Mouse (Mus musculus) MEL (cell line): Measurements from ENCODE around the gene Ruvbl1. TPM values are rescaled to one million over a fixed set of nuclear protein-coding genes. Genes with fewer than 3 reads are reported as not detected.

Source experiments
- DNase-seq: peaks from one replicate; pipeline ENCODE4 v3.0.0; 2011; ENCODE audit warnings: low read depth, low spot score
- H3K27ac ChIP-seq: 2 replicates; pipeline ENCODE4 v1.5.1; 2012; ENCODE audit warnings: low read depth, mild to moderate bottlenecking, control low read depth, low read length, moderate library complexity; ENCODE audit not compliant: control insufficient read depth
- H3K27me3 ChIP-seq, 2 experiments: fragments of 150-350 bp in 1 of 2; sonication (generic) in 1 of 2; 2 replicates each; pipeline ENCODE4 v1.6.1; 2012; ENCODE audit warnings: low read length in 2 of 2, mild to moderate bottlenecking in 2 of 2, improper control_type of control experiment in 1 of 2, moderate library complexity in 1 of 2; ENCODE audit not compliant: insufficient read depth in 2 of 2, control insufficient read depth in 1 of 2
- H3K36me3 ChIP-seq, 2 experiments: 2 replicates each; pipeline ENCODE4 v1.6.1; 2012 to 2014; ENCODE audit warnings: low read length in 2 of 2, improper control_type of control experiment in 1 of 2, inconsistent platforms in 1 of 2, mild to moderate bottlenecking in 1 of 2; ENCODE audit not compliant: insufficient read depth in 2 of 2, control insufficient read depth in 1 of 2
- H3K4me1 ChIP-seq, 2 experiments: fragments of 150-350 bp in 1 of 2; sonication (generic) in 1 of 2; 2 replicates each; pipeline ENCODE4 v1.6.1; 2012; ENCODE audit warnings: low read length in 2 of 2, improper control_type of control experiment in 1 of 2, mild to moderate bottlenecking in 1 of 2; ENCODE audit not compliant: insufficient read depth in 2 of 2, control insufficient read depth in 1 of 2
- H3K4me3 ChIP-seq, 2 experiments: fragments of 150-350 bp in 1 of 2; sonication (generic) in 1 of 2; 2 replicates each; pipeline ENCODE4 v1.5.1; 2012; ENCODE audit warnings: low read depth in 2 of 2, low read length in 2 of 2, mild to moderate bottlenecking in 2 of 2, moderate library complexity in 2 of 2, control low read depth in 1 of 2, improper control_type of control experiment in 1 of 2; ENCODE audit not compliant: control insufficient read depth in 1 of 2, insufficient read depth in 1 of 2
- H3K79me2 ChIP-seq: 2 replicates; pipeline ENCODE4 v1.6.1; 2012; ENCODE audit warnings: mild to moderate bottlenecking, low read length, moderate library complexity; ENCODE audit not compliant: control insufficient read depth, poor library complexity, insufficient read depth
- H3K9ac ChIP-seq: 2 replicates; pipeline ENCODE4 v1.6.1; 2012; ENCODE audit warnings: low read depth, mild to moderate bottlenecking, control low read depth, low read length, moderate library complexity; ENCODE audit not compliant: control insufficient read depth, poor library complexity, severe bottlenecking
- H3K9me3 ChIP-seq: fragments of 150-350 bp; sonication (generic); replicated peaks from 2 replicates; pipeline ENCODE4 v1.6.1; 2012; ENCODE audit warnings: mild to moderate bottlenecking, low read length, improper control_type of control experiment, moderate library complexity; ENCODE audit not compliant: insufficient read depth
- BHLHE40 ChIP-seq: IDR thresholded peaks from 2 replicates; pipeline ENCODE4 v1.6.1; 2012; ENCODE audit warnings: low read depth, mild to moderate bottlenecking, inconsistent platforms, low read length, improper control_type of control experiment, borderline replicate concordance
- CHD2 ChIP-seq: IDR thresholded peaks from 2 replicates; pipeline ENCODE4 v1.6.1; 2011; ENCODE audit warnings: low read length, improper control_type of control experiment
- CTCF ChIP-seq, 3 experiments: IDR thresholded peaks in 2 of 3; conservative IDR thresholded peaks in 1 of 3; 2 replicates each; pipeline ENCODE4 v1.5.1; 2011 to 2012; ENCODE audit warnings: low read length in 3 of 3, low read depth in 2 of 3, mild to moderate bottlenecking in 2 of 3, improper control_type of control experiment in 1 of 3, inconsistent platforms in 1 of 3, mixed read lengths in 1 of 3, moderate library complexity in 1 of 3; ENCODE audit not compliant: control insufficient read depth in 1 of 3, insufficient read depth in 1 of 3, poor library complexity in 1 of 3, severe bottlenecking in 1 of 3
- E2F4 ChIP-seq: IDR thresholded peaks from 2 replicates; pipeline ENCODE4 v1.6.1; 2011; ENCODE audit warnings: low read depth, low read length, improper control_type of control experiment, borderline replicate concordance
- ELF1 ChIP-seq: IDR thresholded peaks from 2 replicates; pipeline ENCODE4 v1.6.1; 2014; ENCODE audit warnings: low read depth, mild to moderate bottlenecking, inconsistent platforms, low read length, improper control_type of control experiment, moderate library complexity
- EP300 ChIP-seq, 2 experiments: IDR thresholded peaks; 2 replicates each; pipeline ENCODE4 v1.6.1; 2011; ENCODE audit warnings: improper control_type of control experiment in 2 of 2, low read length in 2 of 2, low read depth in 1 of 2, mild to moderate bottlenecking in 1 of 2
- ETS1 ChIP-seq: IDR thresholded peaks from 2 replicates; pipeline ENCODE4 v1.6.1; 2012; ENCODE audit warnings: low read depth, mild to moderate bottlenecking, inconsistent platforms, low read length, improper control_type of control experiment, moderate library complexity
- GATA1 ChIP-seq: IDR thresholded peaks from 2 replicates; pipeline ENCODE4 v1.6.1; 2011; ENCODE audit warnings: low read depth, low read length, improper control_type of control experiment
- HCFC1 ChIP-seq: IDR thresholded peaks from 2 replicates; pipeline ENCODE4 v1.6.1; 2012; ENCODE audit warnings: low read depth, mild to moderate bottlenecking, inconsistent platforms, low read length, improper control_type of control experiment, moderate library complexity
- JUND ChIP-seq: IDR thresholded peaks from 2 replicates; pipeline ENCODE4 v1.6.1; 2011; ENCODE audit warnings: low read depth, mild to moderate bottlenecking, improper control_type of control experiment, low read length
- MAZ ChIP-seq: IDR thresholded peaks from 2 replicates; pipeline ENCODE4 v1.6.1; 2012; ENCODE audit warnings: low read depth, mild to moderate bottlenecking, inconsistent platforms, low read length, improper control_type of control experiment
- MEF2A ChIP-seq: IDR thresholded peaks from 2 replicates; pipeline ENCODE4 v1.6.1; 2014; ENCODE audit warnings: low read depth, mild to moderate bottlenecking, inconsistent platforms, low read length, improper control_type of control experiment; ENCODE audit not compliant: poor library complexity, insufficient replicate concordance, severe bottlenecking; ENCODE audit errors: extremely low read depth
- MYC ChIP-seq: IDR thresholded peaks from 2 replicates; pipeline ENCODE4 v1.6.1; 2011; ENCODE audit warnings: low read depth, mild to moderate bottlenecking, low read length, improper control_type of control experiment, moderate library complexity
- NELFE ChIP-seq: IDR thresholded peaks from 2 replicates; pipeline ENCODE4 v1.6.1; 2011; ENCODE audit warnings: low read depth, low read length, improper control_type of control experiment
- NRF1 ChIP-seq: IDR thresholded peaks from 2 replicates; pipeline ENCODE4 v1.6.1; 2014; ENCODE audit warnings: low read depth, mild to moderate bottlenecking, inconsistent platforms, low read length, improper control_type of control experiment, moderate library complexity; ENCODE audit not compliant: poor library complexity, insufficient read depth, severe bottlenecking
- POLR2AphosphoS2 ChIP-seq: IDR thresholded peaks from 2 replicates; pipeline ENCODE4 v1.6.1; 2011; ENCODE audit warnings: low read length, improper control_type of control experiment
- POLR2AphosphoS5 ChIP-seq: IDR thresholded peaks from 2 replicates; pipeline ENCODE4 v1.6.1; 2012; ENCODE audit warnings: low read depth, borderline replicate concordance, mild to moderate bottlenecking, inconsistent platforms, low read length, moderate library complexity, mixed read lengths
- RCOR1 ChIP-seq: IDR thresholded peaks from 2 replicates; pipeline ENCODE4 v1.6.1; 2012; ENCODE audit warnings: low read depth, mild to moderate bottlenecking, inconsistent platforms, low read length, improper control_type of control experiment
- SIN3A ChIP-seq: IDR thresholded peaks from 2 replicates; pipeline ENCODE4 v1.6.1; 2012; ENCODE audit warnings: low read length, improper control_type of control experiment, inconsistent platforms
- SMC3 ChIP-seq: IDR thresholded peaks from 2 replicates; pipeline ENCODE4 v1.6.1; 2011; ENCODE audit warnings: low read depth, low read length, improper control_type of control experiment
- TBP ChIP-seq: IDR thresholded peaks from 2 replicates; pipeline ENCODE4 v1.8.0; 2011; ENCODE audit warnings: low read depth, low read length, improper control_type of control experiment
- TCF12 ChIP-seq: IDR thresholded peaks from 2 replicates; pipeline ENCODE4 v1.6.1; 2014; ENCODE audit warnings: low read depth, mild to moderate bottlenecking, inconsistent platforms, low read length, improper control_type of control experiment, moderate library complexity
- USF1 ChIP-seq: IDR thresholded peaks from 2 replicates; pipeline ENCODE4 v1.6.1; 2014; ENCODE audit warnings: low read depth, mild to moderate bottlenecking, inconsistent platforms, low read length, improper control_type of control experiment, moderate library complexity
- USF2 ChIP-seq, 2 experiments: IDR thresholded peaks; 2 replicates each; pipeline ENCODE4 v1.6.1; 2011 to 2012; ENCODE audit warnings: improper control_type of control experiment in 2 of 2, low read length in 2 of 2, borderline replicate concordance in 1 of 2, inconsistent platforms in 1 of 2, low read depth in 1 of 2, mild to moderate bottlenecking in 1 of 2; ENCODE audit not compliant: insufficient read depth in 1 of 2
- ZC3H11A ChIP-seq: IDR thresholded peaks from 2 replicates; pipeline ENCODE4 v1.6.1; 2012; ENCODE audit warnings: low read depth, mild to moderate bottlenecking, inconsistent platforms, low read length, improper control_type of control experiment
- ZKSCAN1 ChIP-seq: IDR thresholded peaks from 2 replicates; pipeline ENCODE4 v1.6.1; 2012; ENCODE audit warnings: low read depth, mild to moderate bottlenecking, inconsistent platforms, low read length, improper control_type of control experiment, moderate library complexity
- ZMIZ1 ChIP-seq: IDR thresholded peaks from 2 replicates; pipeline ENCODE4 v1.6.1; 2012; ENCODE audit warnings: low read depth, mild to moderate bottlenecking, inconsistent platforms, low read length, improper control_type of control experiment, moderate library complexity
- polyA plus RNA-seq, 2 experiments: library from polyadenylated mRNA; stranded (reverse) in 1 of 2; unstranded in 1 of 2; fragments of >175 nt in 1 of 2; fragments of >200 nt in 1 of 2; gene quantifications; 2 replicates each; pipeline versions ENCODE4 v1.2.1 to v1.2.4; 2012; ENCODE audit warnings: low replicate concordance in 2 of 2, low read depth in 1 of 2; ENCODE audit not compliant: insufficient read length in 2 of 2, insufficient read depth in 1 of 2, missing spikeins in 1 of 2
- total RNA-seq: library from RNA; depleted of rRNA; stranded (reverse); fragments of 300-350 nt; gene quantifications from 2 replicates; pipeline ENCODE4 v1.2.3, GENCODE M21; 2012

Gene Ruvbl1
- total and polyA plus RNA-seq, 3 experiments, result 146 to 238 (median 232) TPM

GRCm38 (mm10) chr6:88500405-88500767 lies 35.2 kb downstream of the Ruvbl1 start:
- H3K9ac ChIP-seq, result peak overlapping the region; percentile 65
- TF ChIP-seq CTCF (IDR thresholded peaks at IDR 0.05 in 2 of 3, conservative IDR thresholded peaks at IDR 0.05 in 1 of 3; ENCODE audit: control insufficient read depth in 1 of 3, insufficient read depth in 1 of 3, low read depth in 2 of 3, low read length in 3 of 3, poor library complexity in 1 of 3, severe bottlenecking in 1 of 3) (no peak), GATA1 (peak; percentile 44), MAZ (0 out of 2 replicates have a peak, but pooled peaks have one; percentile 12), POLR2AphosphoS2 (no peak), HCFC1 (no peak), EP300 (IDR thresholded peaks at IDR 0.05; ENCODE audit: low read depth in 1 of 2, low read length in 2 of 2) (0 out of 4 replicates have a peak, but pooled peaks of 1 of the 2 experiments have one; percentile 31), NELFE (no peak), E2F4 (no peak), BHLHE40 (no peak)
- no peaks in the 10 kb centered on the region for H3K27me3 ChIP-seq
- peaks cover 2 to 21% of the 10 kb centered on the region in 2 experiments for H3K36me3 ChIP-seq
- peaks cover 11 to 39% of the 10 kb centered on the region in 2 experiments for H3K4me1 ChIP-seq
- DNase-seq, result peak; percentile 27
- peak overlapping the region; percentile 44 to 47; a peak in 3 of 4 replicates for H3K4me3 ChIP-seq
- no peaks in the 10 kb centered on the region for H3K79me2 ChIP-seq
- H3K27ac ChIP-seq, result no peak overlapping the region; the same call in 1 of the 2 replicates
- H3K9me3 ChIP-seq, result no peaks in the 10 kb centered on the region

- peak overlapping the region; percentile 41 for H3K27ac ChIP-seq
- no peak overlapping the region for H3K9ac ChIP-seq
- no peaks in the 10 kb centered on the region for H3K79me2 ChIP-seq
- DNase-seq, result peak; percentile 62
- H3K4me3 ChIP-seq, result no peak overlapping the region
- H3K36me3 ChIP-seq, result peaks cover 6 to 21% of the 10 kb centered on the region in 2 experiments
- H3K27me3 ChIP-seq, result no peaks in the 10 kb centered on the region
- peaks cover 11 to 39% of the 10 kb centered on the region in 2 experiments for H3K4me1 ChIP-seq
- H3K9me3 ChIP-seq, result no peaks in the 10 kb centered on the region
- no peak for TF ChIP-seq ELF1
- peak; percentile 72; the same call in 1 of the 2 replicates for TF ChIP-seq MEF2A
- no peak for TF ChIP-seq NELFE
- TF ChIP-seq USF2 (IDR thresholded peaks at IDR 0.05; ENCODE audit: borderline replicate concordance in 1 of 2, insufficient read depth in 1 of 2, low read depth in 1 of 2, low read length in 2 of 2), result no peak
- TF ChIP-seq CTCF (IDR thresholded peaks at IDR 0.05 in 2 of 3, conservative IDR thresholded peaks at IDR 0.05 in 1 of 3; ENCODE audit: control insufficient read depth in 1 of 3, insufficient read depth in 1 of 3, low read depth in 2 of 3, low read length in 3 of 3, poor library complexity in 1 of 3, severe bottlenecking in 1 of 3), result no peak; a peak in 1 of 6 replicates
- TF ChIP-seq MYC, result no peak
- no peak for TF ChIP-seq ZKSCAN1
- no peak for TF ChIP-seq SIN3A
- TF ChIP-seq HCFC1, result no peak
- TF ChIP-seq SMC3, result no peak; the same call in 1 of the 2 replicates
- TF ChIP-seq ETS1, result peak; percentile 71
- peak; percentile 90 for TF ChIP-seq TCF12
- TF ChIP-seq ZC3H11A, result no peak
- TF ChIP-seq POLR2AphosphoS5, result no peak
- TF ChIP-seq USF1, result no peak
- 0 out of 2 replicates have a peak, but pooled peaks have one; percentile 3 for TF ChIP-seq RCOR1
- no peak for TF ChIP-seq TBP
- TF ChIP-seq ZMIZ1, result no peak
- no peak for TF ChIP-seq BHLHE40
- no peak for TF ChIP-seq JUND
- TF ChIP-seq CHD2, result no peak
- TF ChIP-seq POLR2AphosphoS2, result peak; percentile 75
- TF ChIP-seq NRF1, result no peak
Measured at GRCm38 (mm10) chr6:88502030-88502970, 37.1 kb downstream of the Ruvbl1 start.
